Mouse (Mus musculus) liver, embryonic 15.5 days (tissue): ENCODE data around the gene Gucd1. TPM values are rescaled to one million over a fixed set of nuclear protein-coding genes. Genes with fewer than 3 reads are reported as not detected.
"Not testable (repeated sequence)": the region's sequence is repeated elsewhere in the genome, so short reads cannot be mapped to it uniquely, and the experiment has no call there.

Source experiments
- ATAC-seq: fragments of 200-750 bp; cut with Nextera tagmentation; 2 replicates; pipeline ENCODE4 v1.8.0; 2017; ENCODE audit warnings: moderate number of reproducible peaks, mild to moderate bottlenecking, moderate library complexity; ENCODE audit not compliant: insufficient read depth
- H3K27ac ChIP-seq: fragments of 300-500 bp; sonication (generic); replicated peaks from 2 replicates; pipeline ENCODE4 v1.5.1; 2015; ENCODE audit warnings: mild to moderate bottlenecking, inconsistent platforms
- H3K27me3 ChIP-seq: fragments of 300-500 bp; sonication (generic); 2 replicates; pipeline ENCODE4 v1.6.1; 2015; ENCODE audit warnings: mild to moderate bottlenecking, inconsistent platforms
- H3K36me3 ChIP-seq: fragments of 300-500 bp; sonication (generic); replicated peaks from 2 replicates; pipeline ENCODE4 v1.6.1; 2015; ENCODE audit warnings: moderate library complexity, mild to moderate bottlenecking, inconsistent platforms
- H3K4me1 ChIP-seq: fragments of 300-500 bp; sonication (generic); replicated peaks from 2 replicates; pipeline ENCODE4 v1.6.1; 2015; ENCODE audit warnings: inconsistent platforms
- H3K4me2 ChIP-seq: fragments of 300-500 bp; sonication (generic); 2 replicates; pipeline ENCODE4 v1.6.1; 2015; ENCODE audit warnings: moderate library complexity, mild to moderate bottlenecking, inconsistent platforms
- H3K4me3 ChIP-seq: fragments of 300-500 bp; sonication (generic); replicated peaks from 2 replicates; pipeline ENCODE4 v1.5.1; 2015; ENCODE audit warnings: mild to moderate bottlenecking, inconsistent platforms
- H3K9ac ChIP-seq: fragments of 300-500 bp; sonication (generic); 2 replicates; pipeline ENCODE4 v1.6.1; 2015; ENCODE audit warnings: moderate library complexity, mild to moderate bottlenecking, inconsistent platforms
- H3K9me3 ChIP-seq: fragments of 300-500 bp; sonication (generic); replicated peaks from 2 replicates; pipeline ENCODE4 v1.6.1; 2016; ENCODE audit warnings: inconsistent platforms
- WGBS: fragments of 180-500 bp; shearing (Covaris S2); methylation state at CpG from one replicate; pipeline ENCODE4 v1.1.7; 2015; ENCODE audit warnings: mixed read lengths; ENCODE audit not compliant: insufficient replicate concordance; 5-methylcytosine and 5-hydroxymethylcytosine counted together
- polyA plus RNA-seq: library from polyadenylated mRNA; unstranded; fragments of >200 nt; fragmentation: Nextera tagmentation; extraction: Ambion mirVana; gene quantifications from 2 replicates; pipeline ENCODE4 v1.2.1, GENCODE M21; 2015

Gene Gucd1
- polyA plus RNA-seq = 62.1 and 74.6 TPM in 2 replicates

- Histone ChIP-seq H3K27ac (peak within 1 kb of the TSS; percentile 99), H3K36me3 (peaks cover 47% of the 10 kb centered on the region), H3K4me1 (peaks cover 72% of the 10 kb centered on the region), H3K27me3 (no peaks in the 10 kb centered on the region), H3K4me3 (peak within 1 kb of the TSS; percentile 91), H3K9me3 (no peaks in the 10 kb centered on the region), H3K9ac (peak within 1 kb of the TSS; percentile 99), H3K4me2 (peak within 1 kb of the TSS; percentile 93)
- under 1% methylated on average over 20 of the region's 20 CpGs for WGBS
- peak; percentile 71 for ATAC-seq
These were observed at the start of gene Gucd1 for GRCm38 (mm10) chr10:75517758-75518143. Gucd1 (minus strand) TSS chr10:75517972.

GRCm38 (mm10) chr10:75566765-75567164 lies 49.0 kb upstream of the Gucd1 start:
- Histone ChIP-seq H3K4me1 (peaks cover 31% of the 10 kb centered on the region), H3K27me3 (peaks cover 22% of the 10 kb centered on the region)
- H3K9me3 ChIP-seq, H3K9ac ChIP-seq, H3K36me3 ChIP-seq, ATAC-seq, H3K4me2 ChIP-seq, H3K4me3 ChIP-seq, H3K27ac ChIP-seq: not testable (repeated sequence)
- 70% methylated on average over 2 of the region's 2 CpGs for WGBS

- WGBS = 39% methylated on average over 5 of the region's 5 CpGs
- peak overlapping the region; percentile 37; the same call in 1 of the 2 replicates for H3K4me2 ChIP-seq
- H3K36me3 ChIP-seq = no peaks in the 10 kb centered on the region
- no peak overlapping the region for H3K9ac ChIP-seq
- no peaks in the 10 kb centered on the region for H3K9me3 ChIP-seq
- ATAC-seq = no peak
- peaks cover 31% of the 10 kb centered on the region for H3K4me1 ChIP-seq
- H3K27me3 ChIP-seq = peaks cover 26% of the 10 kb centered on the region
- H3K4me3 ChIP-seq = no peak overlapping the region
- H3K27ac ChIP-seq = peak overlapping the region; percentile 70; the same call in 1 of the 2 replicates
These were observed 48.5 kb upstream of the Gucd1 start for GRCm38 (mm10) chr10:75566321-75566720.

- Histone ChIP-seq H3K9me3 (no peaks in the 10 kb centered on the region), H3K36me3 (no peaks in the 10 kb centered on the region), H3K9ac (no peak overlapping the region), H3K4me2 (peak overlapping the region; percentile 37), H3K27me3 (peaks cover 30% of the 10 kb centered on the region), H3K4me3 (no peak overlapping the region), H3K27ac (peak overlapping the region; percentile 70), H3K4me1 (peaks cover 31% of the 10 kb centered on the region)
- peak; percentile 45 for ATAC-seq
- 28% methylated on average over 7 of the region's 7 CpGs for WGBS
These were observed 48.1 kb upstream of the Gucd1 start for GRCm38 (mm10) chr10:75565906-75566305.

- 12% methylated on average over 6 of the region's 6 CpGs for WGBS
- Histone ChIP-seq H3K36me3 (no peaks in the 10 kb centered on the region), H3K9ac (no peak overlapping the region), H3K4me1 (peaks cover 31% of the 10 kb centered on the region), H3K4me2 (peak overlapping the region; percentile 37), H3K27ac (peak overlapping the region; percentile 70), H3K4me3 (no peak overlapping the region), H3K9me3 (no peaks in the 10 kb centered on the region), H3K27me3 (peaks cover 35% of the 10 kb centered on the region)
- peak; percentile 40 for ATAC-seq
These were observed 47.7 kb upstream of the Gucd1 start for GRCm38 (mm10) chr10:75565436-75565835.

- H3K27ac ChIP-seq = 0 out of 2 replicates have a peak overlapping the region, but pooled peaks have one; percentile 70
- no peak for ATAC-seq
- no peaks in the 10 kb centered on the region for H3K36me3 ChIP-seq
- no peak overlapping the region for H3K4me2 ChIP-seq
- H3K4me1 ChIP-seq = peaks cover 36% of the 10 kb centered on the region
- 43% methylated on average over 12 of the region's 12 CpGs for WGBS
- peaks cover 42% of the 10 kb centered on the region for H3K27me3 ChIP-seq
- H3K9me3 ChIP-seq = no peaks in the 10 kb centered on the region
- H3K4me3 ChIP-seq = no peak overlapping the region
- H3K9ac ChIP-seq = no peak overlapping the region
These were observed 47.0 kb upstream of the Gucd1 start for GRCm38 (mm10) chr10:75564687-75565265.

GRCm38 (mm10) chr10:75562596-75562995 lies 44.8 kb upstream of the Gucd1 start:
- Histone ChIP-seq H3K27ac (no peak overlapping the region), H3K9me3 (no peaks in the 10 kb centered on the region), H3K4me1 (peaks cover 31% of the 10 kb centered on the region), H3K4me3 (no peak overlapping the region), H3K27me3 (peaks cover 63% of the 10 kb centered on the region), H3K9ac (no peak overlapping the region), H3K4me2 (no peak overlapping the region), H3K36me3 (no peaks in the 10 kb centered on the region)
- 55% methylated on average over 8 of the region's 8 CpGs for WGBS
- no peak for ATAC-seq

- no peak for ATAC-seq
- 34% methylated on average over 10 of the region's 10 CpGs for WGBS
These were observed 43.4 kb upstream of the Gucd1 start, which contains the start of gene Ggt1 for GRCm38 (mm10) chr10:75561071-75561654. Ggt1 (plus strand) TSS chr10:75561604.

GRCm38 (mm10) chr10:75560549-75560899 lies 42.8 kb upstream of the Gucd1 start:
- no peak overlapping the region for H3K4me3 ChIP-seq
- no peak for ATAC-seq
- peaks cover 22% of the 10 kb centered on the region for H3K4me1 ChIP-seq
- no peaks in the 10 kb centered on the region for H3K9me3 ChIP-seq
- H3K4me2 ChIP-seq = no peak overlapping the region; the same call in 1 of the 2 replicates
- no peak overlapping the region for H3K9ac ChIP-seq
- no peak overlapping the region for H3K27ac ChIP-seq
- 17% methylated on average over 6 of the region's 6 CpGs for WGBS
- H3K27me3 ChIP-seq = peaks cover 70% of the 10 kb centered on the region
- H3K36me3 ChIP-seq = no peaks in the 10 kb centered on the region

More at GRCm38 (mm10) chr10:75561071-75561654, 43.4 kb upstream of the Gucd1 start, which contains the start of gene Ggt1:
- H3K27me3 ChIP-seq = peaks cover 70% of the 10 kb centered on the region
- no peak within 1 kb of the TSS for H3K9ac ChIP-seq
- H3K4me2 ChIP-seq = no peak within 1 kb of the TSS
- H3K27ac ChIP-seq = no peak within 1 kb of the TSS
- H3K36me3 ChIP-seq = no peaks in the 10 kb centered on the region
- no peaks in the 10 kb centered on the region for H3K9me3 ChIP-seq
- no peak within 1 kb of the TSS for H3K4me3 ChIP-seq
- H3K4me1 ChIP-seq = peaks cover 28% of the 10 kb centered on the region

GRCm38 (mm10) chr10:75559676-75560548 lies 42.1 kb upstream of the Gucd1 start, which contains the start of gene Lrrc75b:
Lrrc75b (minus strand) TSS chr10:75560330.
- no peaks in the 10 kb centered on the region for H3K36me3 ChIP-seq
- no peak within 1 kb of the TSS for H3K27ac ChIP-seq
- peak within 1 kb of the TSS; percentile 65 for H3K4me2 ChIP-seq
- H3K4me1 ChIP-seq = peaks cover 16% of the 10 kb centered on the region
- ATAC-seq = no peak
- 2% methylated on average over 75 of the region's 75 CpGs for WGBS
- peak within 1 kb of the TSS; percentile 45 for H3K4me3 ChIP-seq
- peaks cover 66% of the 10 kb centered on the region for H3K27me3 ChIP-seq
- H3K9ac ChIP-seq = no peak within 1 kb of the TSS
- H3K9me3 ChIP-seq = no peaks in the 10 kb centered on the region
